Mouse (Mus musculus): Measurements from ENCODE around the gene Rab11fip4. TPM values are rescaled to one million over a fixed set of nuclear protein-coding genes. Genes with fewer than 3 reads are reported as not detected.

Gene Rab11fip4
- polyA plus RNA-seq, 1 experiment from 2014 or later, result 0.14 TPM

- Histone ChIP-seq H3K4me3 (ENCODE audit: control insufficient read depth in 1 of 2, insufficient read depth in 1 of 2, low read depth in 1 of 2, low read length in 2 of 2) (no peak overlapping the region), H3K27me3 (ENCODE audit: control insufficient read depth, insufficient read depth, low read length) (no peaks in the 10 kb centered on the region), H3K4me2 (ENCODE audit: low read length) (no peak overlapping the region), H3K9me3 (ENCODE audit: control insufficient read depth, low read length) (peaks cover under 1% of the 10 kb centered on the region; the same call in 1 of the 2 replicates), H3K4me1 (ENCODE audit: control insufficient read depth in 2 of 2, insufficient read depth in 2 of 2, low read length in 2 of 2) (peaks cover 2 to 7% of the 10 kb centered on the region in 2 experiments; a peak in 3 of 4 replicates), H3K9ac (ENCODE audit: low read length) (no peak overlapping the region), H3K36me3 (ENCODE audit: control insufficient read depth, insufficient read depth, low read length) (no peaks in the 10 kb centered on the region), H3K27ac (replicated peaks in 1 of 2; ENCODE audit: control insufficient read depth in 1 of 2, insufficient read depth in 1 of 2, low read depth in 2 of 2, low read length in 2 of 2) (no peak overlapping the region)
- no peak for ATAC-seq (ENCODE audit: insufficient number of reproducible peaks, insufficient read depth, low FRiP score, low read depth)
- whole genome bisulfite sequencing, result 68% methylated on average over 6 of the region's 6 CpGs
These were observed 39.5 kb downstream of the Rab11fip4 start for GRCm38 (mm10) chr11:79630521-79630920.

GRCm38 (mm10) chr11:79633366-79633765 lies 42.4 kb downstream of the Rab11fip4 start:
- 24% methylated on average over 8 of the region's 8 CpGs for WGBS
- no peak overlapping the region for H3K27ac ChIP-seq (replicated peaks in 1 of 2; ENCODE audit: control insufficient read depth in 1 of 2, insufficient read depth in 1 of 2, low read depth in 2 of 2, low read length in 2 of 2)
- no peak for ATAC-seq (ENCODE audit: insufficient number of reproducible peaks, insufficient read depth, low FRiP score, low read depth)

GRCm38 (mm10) chr11:79635661-79636449 lies 44.8 kb downstream of the Rab11fip4 start:
- no peak for ATAC-seq (ENCODE audit: insufficient number of reproducible peaks, insufficient read depth, low FRiP score, low read depth)
- Histone ChIP-seq H3K4me1 (ENCODE audit: control insufficient read depth in 2 of 2, insufficient read depth in 2 of 2, low read length in 2 of 2) (peaks cover 2 to 7% of the 10 kb centered on the region in 2 experiments; a peak in 3 of 4 replicates), H3K9ac (ENCODE audit: low read length) (no peak overlapping the region), H3K27me3 (ENCODE audit: control insufficient read depth, insufficient read depth, low read length) (no peaks in the 10 kb centered on the region), H3K4me2 (ENCODE audit: low read length) (no peak overlapping the region), H3K27ac (replicated peaks in 1 of 2; ENCODE audit: control insufficient read depth in 1 of 2, insufficient read depth in 1 of 2, low read depth in 2 of 2, low read length in 2 of 2) (no peak overlapping the region), H3K4me3 (ENCODE audit: control insufficient read depth in 1 of 2, insufficient read depth in 1 of 2, low read depth in 1 of 2, low read length in 2 of 2) (no peak overlapping the region), H3K9me3 (ENCODE audit: control insufficient read depth, low read length) (peaks cover 4% of the 10 kb centered on the region; the same call in 1 of the 2 replicates), H3K36me3 (ENCODE audit: control insufficient read depth, insufficient read depth, low read length) (no peaks in the 10 kb centered on the region)
- WGBS, result 83% methylated on average over 6 of the region's 6 CpGs

More at GRCm38 (mm10) chr11:79633366-79633765, 42.4 kb downstream of the Rab11fip4 start:
- Histone ChIP-seq H3K4me3 (ENCODE audit: control insufficient read depth in 1 of 2, insufficient read depth in 1 of 2, low read depth in 1 of 2, low read length in 2 of 2) (no peak overlapping the region), H3K36me3 (ENCODE audit: control insufficient read depth, insufficient read depth, low read length) (no peaks in the 10 kb centered on the region), H3K9me3 (ENCODE audit: control insufficient read depth, low read length) (peaks cover 4% of the 10 kb centered on the region; the same call in 1 of the 2 replicates), H3K4me2 (ENCODE audit: low read length) (no peak overlapping the region), H3K27me3 (ENCODE audit: control insufficient read depth, insufficient read depth, low read length) (no peaks in the 10 kb centered on the region), H3K4me1 (ENCODE audit: control insufficient read depth in 2 of 2, insufficient read depth in 2 of 2, low read length in 2 of 2) (peaks cover 2 to 7% of the 10 kb centered on the region in 2 experiments; a peak in 3 of 4 replicates), H3K9ac (ENCODE audit: low read length) (no peak overlapping the region)

DNA sequence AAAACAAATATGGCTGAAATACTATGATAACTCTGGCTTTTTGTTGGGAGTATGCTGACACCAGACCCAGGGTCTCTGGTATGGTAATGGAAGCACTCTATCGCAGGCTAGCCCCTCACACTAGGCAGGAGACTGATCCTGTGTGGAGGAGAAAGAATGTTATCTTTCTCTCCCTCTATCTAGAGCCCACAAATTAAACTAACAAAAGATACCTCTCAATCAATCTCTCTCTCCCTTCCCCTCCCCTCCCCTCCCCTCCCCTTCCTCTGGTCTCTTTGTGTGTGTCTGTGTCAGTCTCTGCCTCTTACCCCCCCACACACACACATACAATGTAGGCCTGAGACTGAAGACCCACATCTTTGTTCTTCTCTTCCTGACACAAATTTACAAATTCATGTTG lies 45.5 kb downstream of the Rab11fip4 start:
- Histone ChIP-seq H3K9ac (ENCODE audit: low read length) (no peak overlapping the region), H3K9me3 (ENCODE audit: control insufficient read depth, low read length) (peaks cover 4% of the 10 kb centered on the region; the same call in 1 of the 2 replicates), H3K27ac (replicated peaks in 1 of 2; ENCODE audit: control insufficient read depth in 1 of 2, insufficient read depth in 1 of 2, low read depth in 2 of 2, low read length in 2 of 2) (no peak overlapping the region), H3K4me3 (ENCODE audit: control insufficient read depth in 1 of 2, insufficient read depth in 1 of 2, low read depth in 1 of 2, low read length in 2 of 2) (no peak overlapping the region), H3K4me1 (ENCODE audit: control insufficient read depth in 2 of 2, insufficient read depth in 2 of 2, low read length in 2 of 2) (peaks cover 4 to 7% of the 10 kb centered on the region in 2 experiments; a peak in 3 of 4 replicates), H3K36me3 (ENCODE audit: control insufficient read depth, insufficient read depth, low read length) (no peaks in the 10 kb centered on the region), H3K4me2 (ENCODE audit: low read length) (no peak overlapping the region), H3K27me3 (ENCODE audit: control insufficient read depth, insufficient read depth, low read length) (no peaks in the 10 kb centered on the region)
- no peak for ATAC-seq (ENCODE audit: insufficient number of reproducible peaks, insufficient read depth, low FRiP score, low read depth)
- 83% methylated on average over 1 of the region's 1 CpGs for WGBS

GRCm38 (mm10) chr11:79638691-79639090 lies 47.7 kb downstream of the Rab11fip4 start:
- 89% methylated on average over 5 of the region's 5 CpGs for WGBS

DNA sequence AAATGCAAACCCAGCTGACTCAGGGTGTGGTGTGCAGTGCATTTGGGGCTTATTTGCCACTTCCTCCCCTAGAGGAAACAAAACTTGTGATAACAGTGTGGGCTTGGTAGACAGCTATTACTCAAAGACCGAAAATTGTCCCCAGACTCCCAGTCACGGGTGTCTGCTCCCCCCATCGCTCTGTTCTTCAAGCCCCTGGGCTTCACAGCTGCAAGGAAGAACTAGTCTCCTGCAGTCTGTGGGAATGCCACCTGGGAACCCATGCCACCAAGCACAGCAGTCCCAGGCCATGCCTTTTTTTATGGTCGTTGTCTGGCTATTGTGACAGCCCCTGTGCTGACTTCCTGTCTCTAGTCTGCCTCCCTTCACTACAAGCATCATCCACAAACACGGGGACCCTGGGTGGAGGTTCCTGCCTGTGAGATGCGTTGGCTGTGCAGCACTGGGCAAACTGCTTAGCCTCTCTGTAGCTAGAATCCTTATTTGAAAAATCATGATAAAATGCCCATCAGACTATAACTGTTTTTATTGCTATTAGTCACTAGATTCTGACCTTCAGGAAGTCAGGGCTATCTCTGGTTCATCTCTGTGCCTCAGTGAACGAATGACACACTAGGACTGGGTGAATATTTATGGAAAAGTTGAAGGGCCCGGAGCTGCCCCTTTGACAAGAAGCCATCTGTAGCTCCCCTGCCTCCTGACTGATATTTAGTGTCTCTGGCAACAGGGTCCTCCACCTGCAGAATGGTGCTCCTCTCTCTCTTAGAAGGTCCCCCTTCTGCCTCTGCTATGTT lies 50.1 kb downstream of the Rab11fip4 start:
- H3K27ac ChIP-seq (replicated peaks in 1 of 2; ENCODE audit: control insufficient read depth in 1 of 2, insufficient read depth in 1 of 2, low read depth in 2 of 2, low read length in 2 of 2), result no peak overlapping the region
- no peak for ATAC-seq (ENCODE audit: insufficient number of reproducible peaks, insufficient read depth, low FRiP score, low read depth)

More at GRCm38 (mm10) chr11:79638691-79639090, 47.7 kb downstream of the Rab11fip4 start:
- Histone ChIP-seq H3K27me3 (ENCODE audit: control insufficient read depth, insufficient read depth, low read length) (no peaks in the 10 kb centered on the region), H3K9me3 (ENCODE audit: control insufficient read depth, low read length) (peaks cover 4% of the 10 kb centered on the region; the same call in 1 of the 2 replicates), H3K4me3 (ENCODE audit: control insufficient read depth in 1 of 2, insufficient read depth in 1 of 2, low read depth in 1 of 2, low read length in 2 of 2) (no peak overlapping the region), H3K4me1 (ENCODE audit: control insufficient read depth in 2 of 2, insufficient read depth in 2 of 2, low read length in 2 of 2) (peaks cover 0 to 2% of the 10 kb centered on the region in 2 experiments; a peak in 1 of 4 replicates), H3K9ac (ENCODE audit: low read length) (no peak overlapping the region), H3K36me3 (ENCODE audit: control insufficient read depth, insufficient read depth, low read length) (no peaks in the 10 kb centered on the region), H3K4me2 (ENCODE audit: low read length) (no peak overlapping the region), H3K27ac (replicated peaks in 1 of 2; ENCODE audit: control insufficient read depth in 1 of 2, insufficient read depth in 1 of 2, low read depth in 2 of 2, low read length in 2 of 2) (no peak overlapping the region)
- ATAC-seq (ENCODE audit: insufficient number of reproducible peaks, insufficient read depth, low FRiP score, low read depth), result no peak

DNA sequence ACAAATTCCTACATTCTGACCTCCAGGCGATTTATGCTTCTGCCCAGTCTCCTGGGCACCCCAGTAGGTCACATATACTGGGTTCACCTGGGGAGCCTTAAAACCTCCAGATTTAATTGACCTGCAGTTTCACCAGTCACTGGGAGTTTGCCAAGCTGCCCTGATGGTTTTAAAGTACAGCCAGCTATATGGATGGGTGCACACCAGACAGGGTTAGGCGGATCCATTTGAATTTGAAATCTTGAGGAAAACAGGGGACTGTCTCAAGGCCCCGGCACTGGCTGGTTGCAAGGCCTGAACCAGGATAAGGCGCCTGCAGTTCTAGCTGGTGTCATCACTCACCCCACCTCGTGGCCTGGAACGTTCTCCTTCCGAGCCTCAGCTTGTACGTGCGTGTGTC lies 52.7 kb downstream of the Rab11fip4 start:
- Histone ChIP-seq H3K4me3 (ENCODE audit: control insufficient read depth in 1 of 2, insufficient read depth in 1 of 2, low read depth in 1 of 2, low read length in 2 of 2) (no peak overlapping the region), H3K36me3 (ENCODE audit: control insufficient read depth, insufficient read depth, low read length) (no peaks in the 10 kb centered on the region), H3K9me3 (ENCODE audit: control insufficient read depth, low read length) (no peaks in the 10 kb centered on the region), H3K27ac (replicated peaks in 1 of 2; ENCODE audit: control insufficient read depth in 1 of 2, insufficient read depth in 1 of 2, low read depth in 2 of 2, low read length in 2 of 2) (no peak overlapping the region), H3K4me2 (ENCODE audit: low read length) (no peak overlapping the region), H3K27me3 (ENCODE audit: control insufficient read depth, insufficient read depth, low read length) (0 out of 2 replicates have a peak, but pooled peaks cover 4% of the 10 kb centered on the region), H3K9ac (ENCODE audit: low read length) (no peak overlapping the region), H3K4me1 (ENCODE audit: control insufficient read depth in 2 of 2, insufficient read depth in 2 of 2, low read length in 2 of 2) (peaks cover 20 to 23% of the 10 kb centered on the region in 2 experiments)
- no peak for ATAC-seq (ENCODE audit: insufficient number of reproducible peaks, insufficient read depth, low FRiP score, low read depth)
- 73% methylated on average over 9 of the region's 9 CpGs for WGBS

More for the DNA sequence above, 50.1 kb downstream of the Rab11fip4 start:
- Histone ChIP-seq H3K4me1 (ENCODE audit: control insufficient read depth in 2 of 2, insufficient read depth in 2 of 2, low read length in 2 of 2) (peaks cover 9 to 10% of the 10 kb centered on the region in 2 experiments; a peak in 2 of 4 replicates), H3K27me3 (ENCODE audit: control insufficient read depth, insufficient read depth, low read length) (no peaks in the 10 kb centered on the region), H3K4me2 (ENCODE audit: low read length) (no peak overlapping the region), H3K4me3 (ENCODE audit: control insufficient read depth in 1 of 2, insufficient read depth in 1 of 2, low read depth in 1 of 2, low read length in 2 of 2) (no peak overlapping the region), H3K9me3 (ENCODE audit: control insufficient read depth, low read length) (no peaks in the 10 kb centered on the region), H3K36me3 (ENCODE audit: control insufficient read depth, insufficient read depth, low read length) (no peaks in the 10 kb centered on the region), H3K9ac (ENCODE audit: low read length) (no peak overlapping the region)
- WGBS, result 48% methylated on average over 8 of the region's 8 CpGs
